Mouse (Mus musculus) liver, adult 2 months (tissue): ENCODE measurements around the gene Cd160.

Experiments
- CTCF ChIP-seq: fragments of 200-500 bp; IDR thresholded peaks from 2 replicates; pipeline ENCODE4 v1.5.1; 2011; ENCODE audit warnings: low read depth, low read length, control low read depth
- POLR2A ChIP-seq: fragments of 200-500 bp; IDR thresholded peaks from 2 replicates; pipeline ENCODE4 v1.6.1; 2011; ENCODE audit warnings: low read length, control low read depth; ENCODE audit not compliant: insufficient read depth; ENCODE audit errors: extremely low read depth

GRCm38 (mm10) chr3:96825261-96825660 lies 3.9 kb downstream of the Cd160 start:
- TF ChIP-seq CTCF (no peak), POLR2A (no peak)
